Mouse (Mus musculus) liver, postnatal 0 days (tissue): ENCODE data around the gene Tubd1. TPM values are rescaled to one million over a fixed set of nuclear protein-coding genes. Genes with fewer than 3 reads are reported as not detected.

Experiments
- ATAC-seq: fragments of 200-750 bp; cut with Nextera tagmentation; 2 replicates; pipeline ENCODE4 v1.8.0; 2017; ENCODE audit warnings: mild to moderate bottlenecking, moderate library complexity
- DNase-seq: peaks from one replicate; pipeline ENCODE4 v3.0.0-alpha.2; 2016
- H3K27ac ChIP-seq: fragments of 300-500 bp; sonication (generic); 2 replicates; pipeline ENCODE4 v1.5.1; 2014; ENCODE audit warnings: antibody characterized with exemption, moderate library complexity, mild to moderate bottlenecking, low read depth
- H3K27me3 ChIP-seq: fragments of 300-500 bp; sonication (generic); 2 replicates; pipeline ENCODE4 v1.6.1; 2014; ENCODE audit warnings: low read length, control low read depth, mixed read lengths; ENCODE audit not compliant: insufficient read depth
- H3K36me3 ChIP-seq: fragments of 300-500 bp; sonication (generic); replicated peaks from 2 replicates; pipeline ENCODE4 v1.6.1; 2014; ENCODE audit warnings: mild to moderate bottlenecking, control low read depth, low read length, moderate library complexity, mixed read lengths; ENCODE audit not compliant: insufficient read depth
- H3K4me1 ChIP-seq: fragments of 300-500 bp; sonication (generic); 2 replicates; pipeline ENCODE4 v1.6.1; 2014; ENCODE audit warnings: antibody characterized with exemption, mild to moderate bottlenecking, control low read depth; ENCODE audit not compliant: insufficient read depth
- H3K4me2 ChIP-seq: fragments of 300-500 bp; sonication (generic); 2 replicates; pipeline ENCODE4 v1.6.1; 2014; ENCODE audit warnings: low read depth, mild to moderate bottlenecking, low read length, moderate library complexity, mixed read lengths
- H3K4me3 ChIP-seq: fragments of 300-500 bp; sonication (generic); 2 replicates; pipeline ENCODE4 v1.5.1; 2014; ENCODE audit warnings: low read depth, low read length
- H3K9ac ChIP-seq: fragments of 300-500 bp; sonication (generic); replicated peaks from 2 replicates; pipeline ENCODE4 v1.6.1; 2014; ENCODE audit warnings: mild to moderate bottlenecking, moderate library complexity
- H3K9me3 ChIP-seq: fragments of 300-500 bp; sonication (generic); 2 replicates; pipeline ENCODE4 v1.6.1; 2016; ENCODE audit warnings: mild to moderate bottlenecking, control low read depth, low read length, mixed read lengths
- CTCF ChIP-seq: sonication (generic); IDR thresholded peaks from 2 replicates; pipeline ENCODE4 v1.5.1; 2016; ENCODE audit warnings: antibody characterized with exemption, low read depth
- EP300 ChIP-seq: IDR thresholded peaks from 2 replicates; pipeline ENCODE4 v1.6.1; 2016; ENCODE audit warnings: antibody characterized with exemption, low read depth, mild to moderate bottlenecking
- WGBS: fragments of 180-500 bp; shearing (Covaris S2); extraction: QIAGEN DNeasy Blood & Tissue Kit; methylation state at CpG from one replicate; pipeline ENCODE4 v1.1.7; 2014; ENCODE audit not compliant: insufficient replicate concordance; 5-methylcytosine and 5-hydroxymethylcytosine counted together
- polyA plus RNA-seq: library from polyadenylated mRNA; unstranded; fragments of >200 nt; fragmentation: Nextera tagmentation; extraction: Ambion mirVana; gene quantifications from 2 replicates; pipeline ENCODE4 v1.2.1, GENCODE M21; 2015

Tubd1 gene
- polyA plus RNA-seq, 1 experiment from 2014 or later = 4.4 TPM

DNA sequence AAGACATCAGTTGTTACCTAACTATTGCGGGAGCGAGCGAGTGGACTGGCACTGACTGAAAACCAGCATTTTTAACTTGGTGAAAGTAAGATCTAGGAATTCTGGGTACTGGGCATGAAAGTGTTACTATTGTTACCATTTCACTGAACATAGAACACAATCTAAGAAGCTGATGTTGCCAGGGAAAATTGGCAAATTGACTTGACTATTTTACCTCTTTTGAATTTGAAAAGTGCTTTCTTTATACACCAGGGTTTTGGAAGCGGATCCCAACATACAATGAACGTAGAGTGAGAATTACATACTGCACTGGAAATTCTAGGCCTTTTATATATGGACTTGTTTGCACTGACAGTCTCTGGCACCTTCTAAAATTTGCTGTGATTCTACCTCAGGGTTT lies 48.7 kb downstream of the Tubd1 start:
- H3K4me3 ChIP-seq = no peak overlapping the region
- peak overlapping the region; percentile 45; the same call in 1 of the 2 replicates for H3K9ac ChIP-seq
- no peak for ATAC-seq
- H3K9me3 ChIP-seq = no peaks in the 10 kb centered on the region
- no peaks in the 10 kb centered on the region for H3K27me3 ChIP-seq
- peaks cover 36% of the 10 kb centered on the region for H3K4me1 ChIP-seq
- 56% methylated on average over 5 of the region's 5 CpGs for WGBS
- no peak for DNase-seq
- TF ChIP-seq EP300 = no peak
- TF ChIP-seq CTCF = no peak
- no peak overlapping the region for H3K4me2 ChIP-seq
- peaks cover 6% of the 10 kb centered on the region; the same call in 1 of the 2 replicates for H3K36me3 ChIP-seq
- peak overlapping the region; percentile 24; the same call in 1 of the 2 replicates for H3K27ac ChIP-seq

DNA sequence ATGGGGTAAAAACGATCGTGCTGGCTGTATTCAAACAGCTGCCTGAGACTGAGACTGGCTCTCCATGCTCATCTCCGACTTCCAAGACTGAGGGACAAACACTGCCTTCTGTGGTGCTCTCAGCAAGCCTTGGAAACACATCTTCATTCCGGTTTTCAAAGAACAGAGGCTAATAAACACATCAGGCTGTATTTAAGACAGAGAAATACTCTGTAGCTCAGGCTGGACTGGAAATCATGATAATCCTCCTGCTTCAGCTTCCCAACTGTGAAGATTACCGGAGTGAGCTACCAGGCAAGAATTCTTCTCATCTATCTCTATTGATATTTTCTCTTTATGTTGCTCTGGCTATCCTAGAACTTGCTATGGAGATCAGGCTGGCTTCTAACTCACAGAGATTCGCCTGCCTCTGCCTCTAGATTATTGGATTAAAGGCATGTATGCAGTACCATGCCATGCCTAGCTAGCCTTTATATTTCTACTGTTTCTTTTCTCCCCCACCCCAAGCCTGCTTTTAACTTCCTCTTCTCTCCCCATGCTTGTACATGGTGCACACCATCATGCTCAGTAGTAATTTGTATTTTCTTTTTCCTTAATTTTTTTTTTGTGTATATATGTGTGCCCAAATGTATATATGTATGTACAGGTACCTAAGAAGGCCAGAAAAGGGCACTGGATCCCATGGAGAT lies 49.5 kb downstream of the Tubd1 start:
- no peak for ATAC-seq
- peaks cover 36% of the 10 kb centered on the region for H3K4me1 ChIP-seq
- H3K4me3 ChIP-seq = no peak overlapping the region
- no peak for DNase-seq
- 64% methylated on average over 6 of the region's 6 CpGs for WGBS
- TF ChIP-seq CTCF (no peak), EP300 (no peak)
- H3K9me3 ChIP-seq = no peaks in the 10 kb centered on the region
- no peak overlapping the region for H3K9ac ChIP-seq
- no peaks in the 10 kb centered on the region for H3K27me3 ChIP-seq
- no peak overlapping the region for H3K4me2 ChIP-seq
- peaks cover 6% of the 10 kb centered on the region; the same call in 1 of the 2 replicates for H3K36me3 ChIP-seq
- H3K27ac ChIP-seq = 0 out of 2 replicates have a peak overlapping the region, but pooled peaks have one; percentile 4

DNA sequence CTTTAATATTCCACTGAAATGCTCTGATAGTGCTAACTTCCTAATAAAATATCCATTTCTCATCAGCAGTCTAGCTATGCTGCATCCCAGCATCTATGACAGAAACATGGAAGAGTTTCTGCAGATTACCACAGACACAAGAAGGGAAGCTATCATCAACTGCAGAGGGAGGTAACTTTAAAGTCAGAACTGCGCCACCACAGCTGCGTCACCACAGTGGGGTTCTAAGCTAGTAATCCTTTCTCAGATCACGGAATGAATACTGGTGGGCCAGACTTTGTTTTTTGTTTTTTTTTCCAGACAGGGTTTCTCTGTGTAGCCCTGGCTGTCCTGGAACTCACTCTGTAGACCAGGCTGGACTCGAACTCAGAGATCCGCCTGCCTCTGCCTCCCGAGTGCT lies 50.6 kb downstream of the Tubd1 start:
- H3K27ac ChIP-seq = peak overlapping the region; percentile 90
- 85% methylated on average over 6 of the region's 6 CpGs for WGBS

DNA sequence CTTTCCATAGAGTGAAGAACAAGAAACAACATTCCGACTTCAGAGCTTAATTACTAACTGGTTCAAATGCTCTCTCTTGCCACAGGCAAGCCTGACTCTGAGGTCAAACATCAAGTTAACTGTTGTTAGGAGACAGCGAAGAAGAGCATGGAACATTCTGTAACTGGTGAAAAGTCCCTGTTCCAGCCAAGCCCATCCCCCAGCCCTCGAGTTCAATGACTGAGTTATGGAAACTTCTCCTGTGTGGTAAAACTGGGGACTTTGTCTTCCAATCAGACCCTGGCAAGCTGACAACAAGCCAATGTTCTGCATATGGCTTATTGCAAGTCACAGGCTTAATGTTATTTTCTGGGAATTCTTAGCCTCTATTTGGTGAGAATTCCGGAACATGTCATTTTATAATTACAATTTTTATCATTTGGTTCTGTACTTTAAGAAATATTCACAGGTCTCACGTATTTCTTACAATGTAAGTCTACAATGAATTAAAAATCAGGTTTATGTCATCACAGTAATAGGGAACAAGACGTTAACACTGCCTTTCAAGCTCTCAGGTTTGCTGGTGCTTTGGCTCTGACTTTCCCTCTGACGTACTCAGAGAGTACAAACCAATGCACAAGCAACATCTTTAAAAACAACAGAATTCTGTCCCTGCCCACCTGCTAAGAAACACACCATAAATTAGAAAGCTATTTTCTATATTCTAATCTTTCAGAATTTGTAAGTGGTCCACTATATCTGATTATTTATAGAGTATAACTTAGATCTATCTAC lies 51.6 kb downstream of the Tubd1 start:
- no peak overlapping the region for H3K4me3 ChIP-seq
- ATAC-seq (peak; percentile 79), DNase-seq (peak; percentile 84)
- TF ChIP-seq CTCF (no peak), EP300 (peak; percentile 93)
- no peaks in the 10 kb centered on the region for H3K9me3 ChIP-seq
- H3K27me3 ChIP-seq = no peaks in the 10 kb centered on the region
- WGBS = 68% methylated on average over 7 of the region's 7 CpGs
- H3K9ac ChIP-seq = no peak overlapping the region
- H3K4me1 ChIP-seq = peaks cover 41% of the 10 kb centered on the region
- peak overlapping the region; percentile 90 for H3K27ac ChIP-seq
- H3K36me3 ChIP-seq = peaks cover 10% of the 10 kb centered on the region
- H3K4me2 ChIP-seq = no peak overlapping the region; the same call in 1 of the 2 replicates

More for the DNA sequence above, 50.6 kb downstream of the Tubd1 start:
- Histone ChIP-seq H3K27me3 (no peaks in the 10 kb centered on the region), H3K36me3 (peaks cover 14% of the 10 kb centered on the region), H3K4me1 (peaks cover 41% of the 10 kb centered on the region), H3K9me3 (no peaks in the 10 kb centered on the region), H3K4me3 (no peak overlapping the region), H3K4me2 (no peak overlapping the region), H3K9ac (no peak overlapping the region)
- ATAC-seq (no peak), DNase-seq (no peak)
- TF ChIP-seq CTCF = no peak
- TF ChIP-seq EP300 = no peak

DNA sequence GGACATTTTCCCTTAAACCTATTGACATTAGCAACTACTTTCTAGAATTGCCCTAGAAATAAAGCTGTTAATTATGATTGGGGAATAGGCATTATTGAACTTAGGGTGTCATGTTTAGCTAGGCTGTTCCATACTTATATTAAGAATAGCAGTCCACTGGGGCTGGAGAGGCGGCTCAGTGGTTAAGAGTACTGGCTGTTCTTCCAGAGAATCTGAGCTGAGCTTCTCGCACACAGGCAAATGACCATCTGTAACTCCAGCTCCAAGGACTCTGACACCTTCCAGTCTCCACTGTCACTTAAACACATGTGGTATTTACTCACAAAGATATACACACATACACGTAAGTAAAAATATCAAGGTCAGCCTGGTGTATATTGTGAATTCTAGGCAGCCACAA lies 52.2 kb downstream of the Tubd1 start:
- DNase-seq (no peak), ATAC-seq (no peak)
- no peak overlapping the region for H3K4me3 ChIP-seq
- peaks cover 10% of the 10 kb centered on the region for H3K36me3 ChIP-seq
- no peak overlapping the region for H3K4me2 ChIP-seq
- no peaks in the 10 kb centered on the region for H3K27me3 ChIP-seq
- TF ChIP-seq CTCF (no peak), EP300 (no peak)
- H3K9me3 ChIP-seq = no peaks in the 10 kb centered on the region
- peaks cover 37% of the 10 kb centered on the region for H3K4me1 ChIP-seq
- 95% methylated on average over 3 of the region's 3 CpGs for WGBS
- peak overlapping the region; percentile 81 for H3K27ac ChIP-seq
- H3K9ac ChIP-seq = no peak overlapping the region

DNA sequence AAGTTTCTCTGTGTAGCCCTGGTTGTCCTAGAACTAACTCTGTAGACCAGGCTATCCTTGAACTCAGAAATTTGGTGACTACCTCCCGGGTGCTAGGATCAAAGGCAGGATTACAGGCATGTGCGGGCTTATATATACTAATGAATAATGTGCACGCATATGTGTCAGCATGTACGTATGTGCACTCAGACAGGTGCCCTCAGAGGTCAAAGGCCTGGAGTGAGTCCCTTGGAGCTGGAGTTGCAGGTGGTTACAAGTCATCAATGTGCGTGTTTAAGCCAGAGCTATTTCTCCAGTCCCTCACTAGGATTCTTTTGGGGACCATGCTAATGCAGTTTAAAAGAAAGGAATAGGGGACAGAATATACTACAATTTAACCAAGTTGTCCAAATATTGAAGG lies 53.4 kb downstream of the Tubd1 start:
- Histone ChIP-seq H3K36me3 (peaks cover 10% of the 10 kb centered on the region), H3K9me3 (no peaks in the 10 kb centered on the region), H3K4me1 (peaks cover 30% of the 10 kb centered on the region), H3K4me3 (no peak overlapping the region), H3K4me2 (no peak overlapping the region), H3K27me3 (no peaks in the 10 kb centered on the region), H3K27ac (peak overlapping the region; percentile 81), H3K9ac (no peak overlapping the region)
- ATAC-seq = 0 out of 2 replicates have a peak, but pooled peaks have one; percentile 20
- WGBS = 92% methylated on average over 5 of the region's 5 CpGs
- TF ChIP-seq CTCF = no peak
- TF ChIP-seq EP300 = no peak
- no peak for DNase-seq
